Mouse (Mus musculus) heart, adult 18-20 months (tissue): ENCODE measurements around the gene Slc35f1. TPM values are rescaled to one million over a fixed set of nuclear protein-coding genes. Genes with fewer than 3 reads are reported as not detected.

Source experiments
- DNase-seq, 2 experiments: peaks; one replicate each; pipeline ENCODE4 v3.0.0; 2021 to 2022; ENCODE audit warnings: mixed read lengths in 1 of 2
- total RNA-seq, 2 experiments: library from RNA; stranded (reverse); gene quantifications; 2 replicates each; pipeline ENCODE4 v1.2.3; 2021

The Slc35f1 gene
- total RNA-seq, 2 experiments from 2014 or later = 0.67 to 0.80 TPM

GRCm38 (mm10) chr10:53101412-53101811 lies 411.1 kb downstream of the Slc35f1 start:
- DNase-seq = no peak

- DNase-seq = peak; percentile 17 to 22
Measured at GRCm38 (mm10) chr10:53102423-53102822, 412.1 kb downstream of the Slc35f1 start.

GRCm38 (mm10) chr10:53115028-53115427 lies 424.7 kb downstream of the Slc35f1 start:
- DNase-seq = peak; percentile 60 to 83

- DNase-seq = no peak
Measured at GRCm38 (mm10) chr10:53115673-53116398, 425.5 kb downstream of the Slc35f1 start.

GRCm38 (mm10) chr10:53120608-53121007 lies 430.3 kb downstream of the Slc35f1 start:
- DNase-seq = no peak

GRCm38 (mm10) chr10:53124365-53124764 lies 434.0 kb downstream of the Slc35f1 start:
- DNase-seq = no peak

GRCm38 (mm10) chr10:53132707-53133106 lies 442.4 kb downstream of the Slc35f1 start:
- DNase-seq = no peak

- DNase-seq = no peak
Measured at GRCm38 (mm10) chr10:53150321-53150720, 460.0 kb downstream of the Slc35f1 start.

- no peak for DNase-seq
Measured at GRCm38 (mm10) chr10:53150916-53151315, 460.6 kb downstream of the Slc35f1 start.

GRCm38 (mm10) chr10:53156374-53156773 lies 466.0 kb downstream of the Slc35f1 start:
- no peak for DNase-seq

- DNase-seq = no peak
Measured at GRCm38 (mm10) chr10:53157740-53158139, 467.4 kb downstream of the Slc35f1 start.
